Mouse (Mus musculus) liver, embryonic 13.5 days (tissue): ENCODE data around the gene Chadl. TPM values are rescaled to one million over a fixed set of nuclear protein-coding genes. Genes with fewer than 3 reads are reported as not detected.
"Not testable (repeated sequence)": the region's sequence is repeated elsewhere in the genome, so short reads cannot be mapped to it uniquely, and the experiment has no call there.

Source experiments
- ATAC-seq: fragments of 200-750 bp; cut with Nextera tagmentation; 2 replicates; pipeline ENCODE4 v1.8.0; 2017; ENCODE audit warnings: low read depth, mild to moderate bottlenecking, moderate number of reproducible peaks, moderate library complexity
- DNase-seq: peaks from one replicate; pipeline ENCODE4 v3.0.0; 2022
- H3K27ac ChIP-seq: fragments of 300-500 bp; sonication (generic); 2 replicates; pipeline ENCODE4 v1.5.1; 2015; ENCODE audit warnings: moderate library complexity, mild to moderate bottlenecking, inconsistent platforms
- H3K27me3 ChIP-seq: fragments of 300-500 bp; sonication (generic); 2 replicates; pipeline ENCODE4 v1.6.1; 2015; ENCODE audit warnings: mild to moderate bottlenecking, inconsistent platforms
- H3K36me3 ChIP-seq: fragments of 300-500 bp; sonication (generic); 2 replicates; pipeline ENCODE4 v1.6.1; 2015; ENCODE audit warnings: mild to moderate bottlenecking, inconsistent platforms
- H3K4me1 ChIP-seq: fragments of 300-500 bp; sonication (generic); replicated peaks from 2 replicates; pipeline ENCODE4 v1.6.1; 2015; ENCODE audit warnings: inconsistent platforms
- H3K4me2 ChIP-seq: fragments of 300-500 bp; sonication (generic); 2 replicates; pipeline ENCODE4 v1.6.1; 2015; ENCODE audit warnings: inconsistent platforms, mild to moderate bottlenecking, moderate library complexity
- H3K4me3 ChIP-seq: fragments of 300-500 bp; sonication (generic); replicated peaks from 2 replicates; pipeline ENCODE4 v1.5.1; 2015; ENCODE audit warnings: mild to moderate bottlenecking, inconsistent platforms
- H3K9ac ChIP-seq: fragments of 300-500 bp; sonication (generic); 2 replicates; pipeline ENCODE4 v1.6.1; 2015; ENCODE audit warnings: mild to moderate bottlenecking, inconsistent platforms
- H3K9me3 ChIP-seq: fragments of 300-500 bp; sonication (generic); replicated peaks from 2 replicates; pipeline ENCODE4 v1.6.1; 2016; ENCODE audit warnings: inconsistent platforms
- WGBS: fragments of 180-500 bp; shearing (Covaris S2); methylation state at CpG from one replicate; pipeline ENCODE4 v1.1.7; 2015; ENCODE audit not compliant: insufficient replicate concordance; 5-methylcytosine and 5-hydroxymethylcytosine counted together
- polyA plus RNA-seq: library from polyadenylated mRNA; unstranded; fragments of >200 nt; fragmentation: Nextera tagmentation; extraction: Ambion mirVana; gene quantifications from 2 replicates; pipeline ENCODE4 v1.2.1, GENCODE M21; 2015

The Chadl gene
- polyA plus RNA-seq, 1 experiment from 2014 or later: 0.46 TPM

DNA sequence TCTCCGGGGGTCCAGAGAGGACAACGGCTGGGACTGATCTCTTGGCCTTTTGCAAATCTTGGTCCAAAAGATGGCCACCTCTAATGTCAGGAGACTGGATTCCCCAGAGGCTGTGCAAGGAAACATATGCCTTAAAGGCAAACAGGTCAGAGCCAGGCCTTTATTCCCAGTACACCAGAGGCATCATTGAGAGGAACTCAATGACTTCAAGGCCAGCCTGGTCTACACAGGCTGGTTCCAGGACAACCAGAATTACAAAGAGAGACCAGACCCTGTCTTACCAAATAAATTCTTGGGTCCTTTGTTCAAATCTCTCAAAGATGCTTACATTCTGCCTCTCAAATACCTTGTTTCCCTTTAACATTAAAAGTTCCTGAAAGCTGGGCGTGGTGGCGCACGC, 25.3 kb upstream of the Chadl start:
- no peaks in the 10 kb centered on the region for H3K27me3 ChIP-seq
- H3K4me2 ChIP-seq: no peak overlapping the region
- H3K27ac ChIP-seq: no peak overlapping the region
- H3K4me3 ChIP-seq: no peak overlapping the region
- H3K36me3 ChIP-seq: peaks cover 96% of the 10 kb centered on the region
- WGBS: 90% methylated on average over 5 of the region's 5 CpGs
- ATAC-seq: no peak
- H3K9ac ChIP-seq: no peak overlapping the region
- no peak for DNase-seq
- peaks cover 16% of the 10 kb centered on the region for H3K4me1 ChIP-seq
- no peaks in the 10 kb centered on the region for H3K9me3 ChIP-seq

DNA sequence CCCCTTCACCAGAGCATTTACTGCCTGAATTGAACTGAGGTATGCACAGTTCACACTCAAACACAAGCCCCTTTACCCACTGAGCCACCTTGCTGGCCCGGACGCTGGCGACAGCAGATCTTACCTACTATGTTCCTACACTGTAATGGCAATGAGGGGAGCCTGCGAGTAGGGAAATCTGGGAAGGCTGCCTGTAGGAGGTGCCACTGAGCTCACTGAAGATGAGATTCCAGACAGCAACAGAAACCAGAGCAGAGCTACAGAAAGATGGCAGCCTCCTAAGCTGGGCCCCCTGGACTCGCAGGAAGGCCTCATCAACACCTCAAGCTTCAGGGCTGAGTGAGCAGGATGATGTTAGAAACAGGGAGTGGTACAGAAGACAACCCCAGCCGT, 22.0 kb upstream of the Chadl start:
- H3K27ac ChIP-seq: no peak overlapping the region
- DNase-seq (no peak), ATAC-seq (no peak)
- peaks cover 96% of the 10 kb centered on the region for H3K36me3 ChIP-seq
- 93% methylated on average over 6 of the region's 6 CpGs for WGBS
- H3K27me3 ChIP-seq: no peaks in the 10 kb centered on the region
- no peak overlapping the region for H3K9ac ChIP-seq
- H3K4me1 ChIP-seq: no peaks in the 10 kb centered on the region
- H3K4me3 ChIP-seq: no peak overlapping the region
- H3K9me3 ChIP-seq: no peaks in the 10 kb centered on the region
- no peak overlapping the region for H3K4me2 ChIP-seq

DNA sequence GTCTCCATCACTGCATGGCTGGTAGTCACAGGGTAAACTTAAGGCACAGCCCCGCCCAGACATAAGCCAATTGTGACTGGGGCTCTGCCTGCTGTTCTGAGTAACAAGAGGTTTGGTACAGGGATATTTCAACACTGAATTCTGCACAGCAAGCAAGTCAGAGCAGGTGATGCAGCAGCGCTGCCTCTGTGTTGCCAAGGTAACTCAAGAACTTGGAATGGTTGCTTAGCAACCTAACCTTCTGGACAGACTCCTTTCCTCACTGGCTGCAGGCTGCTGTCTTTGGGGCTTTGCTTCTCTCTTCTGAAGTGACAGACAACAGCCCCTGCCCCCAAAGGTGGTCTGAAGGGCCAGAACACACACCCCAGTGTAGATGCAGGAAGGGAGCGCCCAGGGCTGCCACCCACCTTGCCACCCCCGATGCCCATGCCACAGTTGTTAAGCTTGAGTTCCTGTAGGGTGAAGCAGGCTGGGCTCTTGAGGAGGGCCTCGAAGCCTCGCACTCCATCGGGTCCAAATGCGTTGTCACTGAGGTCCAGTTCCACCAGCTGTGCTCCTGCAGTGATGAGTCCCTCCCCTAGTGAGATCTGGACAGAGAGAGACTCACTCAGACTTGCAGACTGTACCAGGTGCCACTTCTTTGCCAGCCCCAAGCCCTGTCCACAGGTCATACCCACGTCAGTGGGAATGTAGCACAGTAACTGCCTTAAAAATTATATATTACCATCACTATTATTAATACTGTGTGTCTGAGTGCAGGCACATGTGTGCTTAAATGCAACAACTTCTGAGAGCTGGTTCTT, 21.4 kb upstream of the Chadl start:
- H3K36me3 ChIP-seq: peaks cover 96% of the 10 kb centered on the region
- H3K4me3 ChIP-seq: no peak overlapping the region
- ATAC-seq (no peak), DNase-seq (no peak)
- no peaks in the 10 kb centered on the region for H3K9me3 ChIP-seq
- H3K4me1 ChIP-seq: no peaks in the 10 kb centered on the region
- no peak overlapping the region for H3K27ac ChIP-seq
- WGBS: 90% methylated on average over 9 of the region's 9 CpGs
- no peak overlapping the region for H3K4me2 ChIP-seq
- no peaks in the 10 kb centered on the region for H3K27me3 ChIP-seq
- H3K9ac ChIP-seq: no peak overlapping the region

GRCm38 (mm10) chr15:81713742-81714141, 16.7 kb upstream of the Chadl start:
- H3K27me3 ChIP-seq: no peaks in the 10 kb centered on the region
- ATAC-seq (no peak), DNase-seq (no peak)
- H3K27ac ChIP-seq: no peak overlapping the region
- H3K4me1 ChIP-seq: no peaks in the 10 kb centered on the region; the same call in 1 of the 2 replicates
- 85% methylated on average over 6 of the region's 6 CpGs for WGBS
- no peak overlapping the region for H3K9ac ChIP-seq
- H3K4me3 ChIP-seq: no peak overlapping the region
- no peaks in the 10 kb centered on the region for H3K9me3 ChIP-seq
- no peak overlapping the region for H3K4me2 ChIP-seq
- peaks cover 95% of the 10 kb centered on the region for H3K36me3 ChIP-seq

DNA sequence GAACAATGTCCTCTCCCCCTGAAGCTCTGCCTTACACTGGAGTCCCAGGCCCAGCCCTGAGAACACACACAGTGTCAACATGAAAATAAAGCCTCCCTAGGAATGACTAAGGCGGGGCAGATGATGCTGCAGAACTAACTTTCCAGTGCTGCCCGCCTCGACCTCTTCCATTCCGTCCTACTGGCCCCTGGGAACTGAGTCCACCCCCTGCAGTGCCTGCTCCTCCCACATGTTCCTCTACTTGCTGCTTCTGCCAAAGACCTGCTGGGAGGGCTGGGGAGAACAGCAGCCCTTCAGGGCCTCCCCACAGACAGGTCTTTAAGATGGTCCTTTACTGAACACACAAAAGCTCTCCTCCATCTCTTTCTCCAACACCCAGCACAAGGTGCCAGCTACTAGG, 13.7 kb upstream of the Chadl start:
- no peaks in the 10 kb centered on the region for H3K27me3 ChIP-seq
- peaks cover 95% of the 10 kb centered on the region for H3K36me3 ChIP-seq
- H3K27ac ChIP-seq: no peak overlapping the region
- no peak overlapping the region for H3K4me2 ChIP-seq
- no peaks in the 10 kb centered on the region; the same call in 1 of the 2 replicates for H3K4me1 ChIP-seq
- ATAC-seq (no peak), DNase-seq (no peak)
- no peak overlapping the region for H3K9ac ChIP-seq
- H3K9me3 ChIP-seq: no peaks in the 10 kb centered on the region
- H3K4me3 ChIP-seq: no peak overlapping the region
- 79% methylated on average over 4 of the region's 4 CpGs for WGBS

- H3K4me1 ChIP-seq: no peaks in the 10 kb centered on the region; the same call in 1 of the 2 replicates
- H3K9me3 ChIP-seq: no peaks in the 10 kb centered on the region
- 94% methylated on average over 1 of the region's 1 CpGs for WGBS
- ATAC-seq: no peak
- H3K27ac ChIP-seq: no peak overlapping the region
- H3K9ac ChIP-seq: no peak overlapping the region
- no peak overlapping the region for H3K4me2 ChIP-seq
- no peaks in the 10 kb centered on the region for H3K27me3 ChIP-seq
- H3K4me3 ChIP-seq: no peak overlapping the region
- peaks cover 95% of the 10 kb centered on the region for H3K36me3 ChIP-seq
- no peak for DNase-seq
Observed at GRCm38 (mm10) chr15:81709686-81710085, 12.6 kb upstream of the Chadl start.

DNA sequence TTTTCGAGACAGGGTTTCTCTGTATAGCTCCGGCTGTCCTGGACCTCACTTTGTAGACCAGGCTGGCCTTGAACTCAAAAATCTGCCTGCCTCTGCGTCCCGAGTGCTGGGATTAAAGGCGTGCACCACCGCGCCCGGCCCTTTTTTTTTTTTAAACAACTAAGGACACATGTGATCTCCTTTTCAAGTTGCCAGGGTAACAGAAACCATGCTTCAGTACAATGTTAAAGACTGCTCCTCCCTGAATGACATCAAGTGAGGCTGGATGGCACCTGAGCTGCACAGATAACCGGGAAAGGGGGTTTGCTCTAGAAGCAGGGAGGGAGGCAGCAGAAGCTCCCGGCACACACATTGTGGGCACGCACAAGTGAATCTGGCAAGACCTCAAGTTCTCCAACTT, 11.9 kb upstream of the Chadl start:
- WGBS: 82% methylated on average over 11 of the region's 11 CpGs
- H3K27ac ChIP-seq: no peak overlapping the region
- no peak overlapping the region for H3K9ac ChIP-seq
- H3K4me1 ChIP-seq: peaks cover under 1% of the 10 kb centered on the region
- no peaks in the 10 kb centered on the region for H3K27me3 ChIP-seq
- H3K4me3 ChIP-seq: no peak overlapping the region
- ATAC-seq (no peak), DNase-seq (no peak)
- no peak overlapping the region for H3K4me2 ChIP-seq
- H3K36me3 ChIP-seq: peaks cover 99% of the 10 kb centered on the region
- no peaks in the 10 kb centered on the region for H3K9me3 ChIP-seq

- no peak overlapping the region for H3K9ac ChIP-seq
- ATAC-seq (no peak; the same call in 1 of the 2 replicates), DNase-seq (no peak)
- 76% methylated on average over 3 of the region's 3 CpGs for WGBS
- H3K27ac ChIP-seq: no peak overlapping the region
- no peak overlapping the region for H3K4me2 ChIP-seq
- H3K36me3 ChIP-seq: peaks cover 62% of the 10 kb centered on the region
- no peaks in the 10 kb centered on the region for H3K9me3 ChIP-seq
- no peak overlapping the region for H3K4me3 ChIP-seq
- peaks cover 4% of the 10 kb centered on the region; the same call in 1 of the 2 replicates for H3K4me1 ChIP-seq
- H3K27me3 ChIP-seq: 0 out of 2 replicates have a peak, but pooled peaks cover 2% of the 10 kb centered on the region
Observed at GRCm38 (mm10) chr15:81703094-81703489, 6.0 kb upstream of the Chadl start.

DNA sequence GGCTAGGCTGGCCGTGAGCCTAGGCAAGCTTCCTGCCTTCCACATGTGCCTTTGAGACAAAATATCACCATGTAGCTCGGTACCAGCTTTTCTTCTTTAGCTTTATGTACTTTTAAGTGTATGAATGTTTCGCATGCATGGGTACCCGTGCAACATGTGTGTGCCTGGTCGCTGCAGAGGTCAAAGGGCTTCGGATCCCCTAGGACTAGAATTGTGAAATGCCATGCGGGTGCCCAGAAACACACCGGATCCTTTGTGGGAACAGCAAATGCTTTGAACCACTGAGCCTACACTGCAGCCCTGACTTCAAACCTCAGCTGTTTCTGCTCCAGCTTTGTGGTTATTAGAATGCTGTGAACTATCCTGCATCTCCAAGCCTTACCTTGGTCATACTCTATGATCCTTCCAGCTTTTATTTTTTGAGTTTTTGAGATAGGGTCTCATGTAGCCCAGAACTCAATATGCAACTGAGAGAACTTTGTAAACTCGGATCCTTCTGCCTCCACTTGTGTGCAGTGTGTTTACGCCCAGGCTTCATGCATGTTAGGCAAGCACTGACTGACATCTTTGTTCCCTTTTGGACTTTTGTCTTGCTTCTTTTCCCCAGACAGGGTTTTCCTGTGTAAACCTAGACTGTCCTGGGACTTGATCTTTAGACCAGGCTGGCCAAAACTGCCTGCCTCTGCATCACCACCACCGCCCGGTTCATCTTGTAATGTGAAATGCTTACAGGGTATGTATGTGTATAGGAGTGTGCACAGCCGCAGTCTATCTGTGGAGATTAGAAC, 5.4 kb upstream of the Chadl start:
- no peaks in the 10 kb centered on the region for H3K9me3 ChIP-seq
- 84% methylated on average over 13 of the region's 13 CpGs for WGBS
- no peak overlapping the region for H3K4me3 ChIP-seq
- DNase-seq: no peak
- H3K27ac ChIP-seq: no peak overlapping the region
- H3K4me2 ChIP-seq: no peak overlapping the region
- ATAC-seq: 0 out of 2 replicates have a peak, but pooled peaks have one; percentile 25
- peaks cover 56% of the 10 kb centered on the region for H3K36me3 ChIP-seq
- H3K9ac ChIP-seq: no peak overlapping the region
- peaks cover 4% of the 10 kb centered on the region for H3K27me3 ChIP-seq
- H3K4me1 ChIP-seq: peaks cover 4% of the 10 kb centered on the region; the same call in 1 of the 2 replicates

DNA sequence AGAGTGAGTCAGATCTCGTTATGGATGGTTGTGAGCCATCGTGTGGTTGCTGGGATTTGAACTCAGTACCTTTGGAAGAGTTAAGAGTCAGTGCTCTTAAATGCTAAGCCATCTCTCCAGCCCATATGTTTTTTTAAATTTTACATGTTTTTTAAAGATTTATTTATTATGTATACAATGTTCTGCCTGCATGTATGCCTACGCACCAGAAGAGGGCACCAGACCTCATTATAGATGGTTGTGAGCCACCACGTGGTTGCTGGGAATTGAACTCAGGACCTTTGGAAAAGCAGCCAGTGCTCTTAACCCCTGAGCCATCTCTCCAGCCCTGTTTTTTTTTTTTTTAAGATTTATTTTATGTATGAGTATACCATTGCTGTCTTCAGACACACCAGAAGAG, 4.3 kb upstream of the Chadl start:
- not testable (repeated sequence) for H3K9ac ChIP-seq, H3K4me3 ChIP-seq, H3K4me1 ChIP-seq, H3K4me2 ChIP-seq, H3K9me3 ChIP-seq, ATAC-seq, H3K27ac ChIP-seq, DNase-seq
- Histone ChIP-seq H3K27me3 (peaks cover 15% of the 10 kb centered on the region), H3K36me3 (peaks cover 45% of the 10 kb centered on the region)
- WGBS: 73% methylated on average over 4 of the region's 4 CpGs

GRCm38 (mm10) chr15:81700601-81701000, 3.5 kb upstream of the Chadl start:
- DNase-seq: no peak
- ATAC-seq: no peak
- peaks cover 37% of the 10 kb centered on the region for H3K36me3 ChIP-seq
- H3K27me3 ChIP-seq: peaks cover 23% of the 10 kb centered on the region
- WGBS: 51% methylated on average over 8 of the region's 8 CpGs
- no peak overlapping the region for H3K4me3 ChIP-seq
- no peak overlapping the region for H3K4me2 ChIP-seq
- H3K9me3 ChIP-seq: no peaks in the 10 kb centered on the region
- H3K4me1 ChIP-seq: peaks cover 4% of the 10 kb centered on the region; the same call in 1 of the 2 replicates
- no peak overlapping the region for H3K27ac ChIP-seq
- H3K9ac ChIP-seq: no peak overlapping the region
